Mouse (Mus musculus) midbrain, embryonic 14.5 days (tissue): ENCODE results near the gene Gins2. TPM values are rescaled to one million over a fixed set of nuclear protein-coding genes. Genes with fewer than 3 reads are reported as not detected.

Experiments used
- ATAC-seq: fragments of 200-750 bp; cut with Nextera tagmentation; 2 replicates; pipeline ENCODE4 v1.8.0; 2017; ENCODE audit warnings: moderate number of reproducible peaks, moderate library complexity; ENCODE audit not compliant: low FRiP score, low TSS enrichment
- DNase-seq: peaks from one replicate; pipeline ENCODE4 v3.0.0-alpha.2; 2015
- H3K27ac ChIP-seq: fragments of 300-500 bp; sonication (generic); replicated peaks from 2 replicates; pipeline ENCODE4 v1.5.1; 2014; ENCODE audit warnings: mild to moderate bottlenecking, low read depth, low read length, moderate library complexity
- H3K27me3 ChIP-seq: fragments of 300-500 bp; sonication (generic); 2 replicates; pipeline ENCODE4 v1.6.1; 2014; ENCODE audit warnings: low read length, control low read depth, mixed read lengths; ENCODE audit not compliant: control insufficient read depth, insufficient read depth
- H3K36me3 ChIP-seq: fragments of 300-500 bp; sonication (generic); 2 replicates; pipeline ENCODE4 v1.6.1; 2014; ENCODE audit warnings: low read length, control low read depth; ENCODE audit not compliant: control insufficient read depth, insufficient read depth
- H3K4me1 ChIP-seq: fragments of 300-500 bp; sonication (generic); 2 replicates; pipeline ENCODE4 v1.6.1; 2014; ENCODE audit warnings: mild to moderate bottlenecking, antibody characterized with exemption, low read length, control low read depth; ENCODE audit not compliant: control insufficient read depth, insufficient read depth
- H3K4me2 ChIP-seq: fragments of 300-500 bp; sonication (generic); 2 replicates; pipeline ENCODE4 v1.6.1; 2014; ENCODE audit warnings: mild to moderate bottlenecking, low read length, moderate library complexity
- H3K4me3 ChIP-seq: fragments of 300-500 bp; sonication (generic); replicated peaks from 2 replicates; pipeline ENCODE4 v1.5.1; 2014; ENCODE audit warnings: low read depth, low read length
- H3K9ac ChIP-seq: fragments of 300-500 bp; sonication (generic); replicated peaks from 2 replicates; pipeline ENCODE4 v1.6.1; 2014; ENCODE audit warnings: mild to moderate bottlenecking, low read length, moderate library complexity
- H3K9me3 ChIP-seq: fragments of 300-500 bp; sonication (generic); 2 replicates; pipeline ENCODE4 v1.6.1; 2016; ENCODE audit warnings: low read length, control low read depth, mixed read lengths; ENCODE audit not compliant: control insufficient read depth
- WGBS: fragments of 180-500 bp; shearing (Covaris S2); extraction: QIAGEN DNeasy Blood & Tissue Kit; methylation state at CpG from one replicate; pipeline ENCODE4 v1.1.7; 2014; 5-methylcytosine and 5-hydroxymethylcytosine counted together
- polyA plus RNA-seq: library from polyadenylated mRNA; unstranded; fragments of >200 nt; fragmentation: Nextera tagmentation; extraction: Ambion mirVana; gene quantifications from 2 replicates; pipeline ENCODE4 v1.2.1, GENCODE M21; 2014

Gene Gins2
- polyA plus RNA-seq, 1 experiment from 2014 or later = 23.7 TPM

- no peaks in the 10 kb centered on the region for H3K27me3 ChIP-seq
- no peak for DNase-seq
- H3K4me2 ChIP-seq = no peak overlapping the region
- H3K27ac ChIP-seq = no peak overlapping the region
- ATAC-seq = no peak
- peaks cover 81% of the 10 kb centered on the region for H3K4me1 ChIP-seq
- no peak overlapping the region for H3K9ac ChIP-seq
- WGBS = 67% methylated on average over 4 of the region's 4 CpGs
- H3K4me3 ChIP-seq = no peak overlapping the region
- H3K36me3 ChIP-seq = peaks cover 9% of the 10 kb centered on the region; the same call in 1 of the 2 replicates
- no peaks in the 10 kb centered on the region for H3K9me3 ChIP-seq
Measured at GRCm38 (mm10) chr8:120558162-120558561, 30.9 kb downstream of the Gins2 start.

- H3K4me2 ChIP-seq = no peak overlapping the region
- no peak overlapping the region for H3K4me3 ChIP-seq
- H3K36me3 ChIP-seq = peaks cover 9% of the 10 kb centered on the region; the same call in 1 of the 2 replicates
- H3K9me3 ChIP-seq = no peaks in the 10 kb centered on the region
- ATAC-seq (no peak), DNase-seq (peak; percentile 66)
- 0 out of 2 replicates have a peak overlapping the region, but pooled peaks have one; percentile 58 for H3K27ac ChIP-seq
- H3K27me3 ChIP-seq = no peaks in the 10 kb centered on the region
- peak overlapping the region; percentile 18; the same call in 1 of the 2 replicates for H3K9ac ChIP-seq
- 39% methylated on average over 15 of the region's 15 CpGs for WGBS
- H3K4me1 ChIP-seq = peaks cover 78% of the 10 kb centered on the region
Measured at GRCm38 (mm10) chr8:120557170-120557965, 31.7 kb downstream of the Gins2 start.

- H3K4me2 ChIP-seq = no peak overlapping the region
- no peaks in the 10 kb centered on the region for H3K27me3 ChIP-seq
- ATAC-seq (no peak), DNase-seq (no peak)
- peak overlapping the region; percentile 18; the same call in 1 of the 2 replicates for H3K9ac ChIP-seq
- H3K9me3 ChIP-seq = no peaks in the 10 kb centered on the region
- peaks cover 78% of the 10 kb centered on the region for H3K4me1 ChIP-seq
- H3K27ac ChIP-seq = peak overlapping the region; percentile 58
- H3K36me3 ChIP-seq = peaks cover 9% of the 10 kb centered on the region; the same call in 1 of the 2 replicates
- H3K4me3 ChIP-seq = no peak overlapping the region
- WGBS = 42% methylated on average over 20 of the region's 20 CpGs
Measured at GRCm38 (mm10) chr8:120556198-120556892, 32.8 kb downstream of the Gins2 start.

GRCm38 (mm10) chr8:120554466-120555039 lies 34.6 kb downstream of the Gins2 start:
- H3K4me3 ChIP-seq = no peak overlapping the region
- H3K27me3 ChIP-seq = no peaks in the 10 kb centered on the region
- DNase-seq = no peak
- H3K4me2 ChIP-seq = no peak overlapping the region
- WGBS = 88% methylated on average over 18 of the region's 18 CpGs
- peaks cover 9% of the 10 kb centered on the region; the same call in 1 of the 2 replicates for H3K36me3 ChIP-seq
- H3K4me1 ChIP-seq = peaks cover 78% of the 10 kb centered on the region
- no peak for ATAC-seq
- no peak overlapping the region for H3K9ac ChIP-seq
- H3K9me3 ChIP-seq = no peaks in the 10 kb centered on the region
- H3K27ac ChIP-seq = no peak overlapping the region

- H3K36me3 ChIP-seq = peaks cover 9% of the 10 kb centered on the region; the same call in 1 of the 2 replicates
- WGBS = 85% methylated on average over 24 of the region's 24 CpGs
Measured at GRCm38 (mm10) chr8:120553441-120554123, 35.5 kb downstream of the Gins2 start.

GRCm38 (mm10) chr8:120552509-120552908 lies 36.6 kb downstream of the Gins2 start:
- Histone ChIP-seq H3K9ac (no peak overlapping the region), H3K4me2 (no peak overlapping the region), H3K27ac (0 out of 2 replicates have a peak overlapping the region, but pooled peaks have one; percentile 13), H3K36me3 (peaks cover 9% of the 10 kb centered on the region; the same call in 1 of the 2 replicates), H3K4me3 (no peak overlapping the region), H3K27me3 (no peaks in the 10 kb centered on the region), H3K4me1 (peaks cover 83% of the 10 kb centered on the region), H3K9me3 (no peaks in the 10 kb centered on the region)
- 88% methylated on average over 11 of the region's 11 CpGs for WGBS
- ATAC-seq = no peak
- no peak for DNase-seq

More at GRCm38 (mm10) chr8:120553441-120554123, 35.5 kb downstream of the Gins2 start:
- no peak overlapping the region for H3K4me3 ChIP-seq
- H3K27ac ChIP-seq = 0 out of 2 replicates have a peak overlapping the region, but pooled peaks have one; percentile 5
- no peaks in the 10 kb centered on the region for H3K9me3 ChIP-seq
- H3K4me2 ChIP-seq = no peak overlapping the region
- H3K27me3 ChIP-seq = no peaks in the 10 kb centered on the region
- ATAC-seq (no peak), DNase-seq (no peak)
- no peak overlapping the region for H3K9ac ChIP-seq
- H3K4me1 ChIP-seq = peaks cover 81% of the 10 kb centered on the region

- no peak for DNase-seq
- no peak for ATAC-seq
- 86% methylated on average over 3 of the region's 3 CpGs for WGBS
- no peak overlapping the region for H3K4me2 ChIP-seq
- no peak overlapping the region for H3K4me3 ChIP-seq
- H3K9me3 ChIP-seq = no peaks in the 10 kb centered on the region
- H3K27me3 ChIP-seq = no peaks in the 10 kb centered on the region
- peaks cover 81% of the 10 kb centered on the region for H3K4me1 ChIP-seq
- peaks cover 9% of the 10 kb centered on the region; the same call in 1 of the 2 replicates for H3K36me3 ChIP-seq
- H3K9ac ChIP-seq = no peak overlapping the region
- peak overlapping the region; percentile 92 for H3K27ac ChIP-seq
Measured at GRCm38 (mm10) chr8:120551677-120551980, 37.5 kb downstream of the Gins2 start.
